Mouse (Mus musculus) midbrain, postnatal 0 days (tissue): ENCODE measurements around the gene Ap2m1. TPM values are rescaled to one million over a fixed set of nuclear protein-coding genes. Genes with fewer than 3 reads are reported as not detected.
A peak's percentile ranks its signal among the peaks of the same experiment; 100 is the strongest.

Source experiments
- ATAC-seq: fragments of 200-750 bp; cut with Nextera tagmentation; 2 replicates; pipeline ENCODE4 v1.8.0; 2017; ENCODE audit warnings: moderate number of reproducible peaks, mild to moderate bottlenecking, moderate TSS enrichment, moderate library complexity; ENCODE audit not compliant: low FRiP score
- DNase-seq: peaks from one replicate; pipeline ENCODE4 v3.0.0-alpha.2; 2015; ENCODE audit warnings: low spot score
- H3K27ac ChIP-seq: fragments of 300-500 bp; sonication (generic); 2 replicates; pipeline ENCODE4 v1.5.1; 2014; ENCODE audit warnings: low read depth, mild to moderate bottlenecking, low read length, mixed read lengths
- H3K27me3 ChIP-seq: fragments of 300-500 bp; sonication (generic); 2 replicates; pipeline ENCODE4 v1.6.1; 2014; ENCODE audit warnings: low read length, control low read depth, mixed read lengths; ENCODE audit not compliant: insufficient read depth
- H3K36me3 ChIP-seq: fragments of 300-500 bp; sonication (generic); 2 replicates; pipeline ENCODE4 v1.6.1; 2014; ENCODE audit warnings: low read length, control low read depth, mixed read lengths; ENCODE audit not compliant: insufficient read depth
- H3K4me1 ChIP-seq: fragments of 300-500 bp; sonication (generic); 2 replicates; pipeline ENCODE4 v1.6.1; 2014; ENCODE audit warnings: mild to moderate bottlenecking, control low read depth, antibody characterized with exemption, low read length, mixed read lengths; ENCODE audit not compliant: insufficient read depth
- H3K4me2 ChIP-seq: fragments of 300-500 bp; sonication (generic); 2 replicates; pipeline ENCODE4 v1.6.1; 2014; ENCODE audit warnings: low read depth, mild to moderate bottlenecking, low read length, mixed read lengths; ENCODE audit not compliant: poor library complexity, severe bottlenecking
- H3K4me3 ChIP-seq: fragments of 300-500 bp; sonication (generic); 2 replicates; pipeline ENCODE4 v1.5.1; 2014; ENCODE audit warnings: low read depth, mild to moderate bottlenecking, low read length, moderate library complexity
- H3K9ac ChIP-seq: fragments of 300-500 bp; sonication (generic); replicated peaks from 2 replicates; pipeline ENCODE4 v1.6.1; 2014; ENCODE audit warnings: mild to moderate bottlenecking, low read length, moderate library complexity, mixed read lengths; ENCODE audit not compliant: poor library complexity, severe bottlenecking
- H3K9me3 ChIP-seq: fragments of 300-500 bp; sonication (generic); 2 replicates; pipeline ENCODE4 v1.6.1; 2016; ENCODE audit warnings: low read length, control low read depth
- CTCF ChIP-seq: IDR thresholded peaks from 2 replicates; pipeline ENCODE4 v1.5.1; 2016; ENCODE audit warnings: antibody characterized with exemption, mild to moderate bottlenecking
- WGBS: fragments of 180-500 bp; shearing (Covaris S2); extraction: QIAGEN DNeasy Blood & Tissue Kit; methylation state at CpG from one replicate; pipeline ENCODE4 v1.1.7; 2014; 5-methylcytosine and 5-hydroxymethylcytosine counted together
- polyA plus RNA-seq: library from polyadenylated mRNA; unstranded; fragments of >200 nt; fragmentation: Nextera tagmentation; extraction: Ambion mirVana; gene quantifications from 2 replicates; pipeline ENCODE4 v1.2.1, GENCODE M21; 2015
- total RNA-seq: library from RNA; depleted of rRNA; stranded (reverse); fragments of >200 nt; gene quantifications from 2 replicates; pipeline ENCODE4 v1.2.3, GENCODE M21; 2014

Ap2m1 gene
- total and polyA plus RNA-seq, 2 experiments from 2014 or later: 975 to 1,551 TPM

DNA sequence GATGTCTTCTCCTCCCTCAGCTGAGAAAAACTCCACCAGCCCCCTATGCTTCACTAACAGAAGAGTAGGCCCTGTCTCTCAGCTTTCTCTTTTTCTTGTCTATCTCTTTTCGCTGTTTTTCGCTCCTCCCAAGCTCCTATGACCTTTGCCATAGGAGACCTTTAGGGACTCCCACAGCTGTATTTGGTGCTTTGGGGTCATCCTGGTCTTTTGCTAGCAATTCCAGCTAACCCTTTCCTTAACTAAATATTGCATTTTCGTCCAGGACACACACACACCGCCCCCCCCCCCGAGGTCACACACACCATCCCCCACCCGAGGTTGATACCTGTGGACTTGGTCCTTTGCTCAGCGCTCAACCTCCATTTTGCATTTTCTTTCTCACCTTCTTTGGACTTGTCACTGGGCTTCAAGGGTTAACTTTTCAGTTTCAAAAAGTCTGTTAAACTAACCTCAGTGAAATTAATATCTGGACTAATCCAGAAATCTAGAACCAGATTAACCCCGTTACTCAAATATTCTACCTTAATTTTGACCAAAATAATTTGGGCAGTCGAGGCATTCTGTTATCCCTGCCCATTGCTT, 895 bp downstream of the Ap2m1 start:
- H3K4me2 ChIP-seq: peak overlapping the region; percentile 79
- peak overlapping the region; percentile 95 for H3K4me3 ChIP-seq
- peaks cover 17% of the 10 kb centered on the region for H3K4me1 ChIP-seq
- WGBS: 32% methylated on average over 9 of the region's 9 CpGs
- DNase-seq (no peak), ATAC-seq (no peak)
- no peaks in the 10 kb centered on the region for H3K9me3 ChIP-seq
- H3K27ac ChIP-seq: peak overlapping the region; percentile 92
- peak overlapping the region; percentile 100 for H3K9ac ChIP-seq
- no peaks in the 10 kb centered on the region for H3K27me3 ChIP-seq
- peaks cover 41% of the 10 kb centered on the region for H3K36me3 ChIP-seq
- TF ChIP-seq CTCF: no peak

DNA sequence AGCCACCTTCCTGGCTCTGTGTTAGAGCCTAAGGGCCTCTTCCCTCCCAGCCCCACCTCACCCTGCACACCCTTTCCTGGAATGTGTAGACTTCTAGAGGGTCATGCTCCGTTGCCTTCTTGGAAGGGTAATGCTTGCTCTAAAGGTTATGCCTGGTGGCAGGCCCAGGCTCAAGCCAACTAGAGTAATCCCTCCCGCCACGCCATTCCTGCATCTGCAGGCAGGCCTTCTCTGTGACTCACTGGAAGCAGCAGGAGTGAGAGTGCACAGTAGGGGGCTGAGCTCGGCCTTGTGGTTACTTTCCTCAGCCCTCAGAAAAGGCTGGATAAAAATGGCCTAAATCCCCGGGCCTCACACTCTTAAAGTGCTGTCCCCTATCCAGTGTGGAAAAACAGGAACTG, 1.8 kb downstream of the Ap2m1 start:
- no peak for TF ChIP-seq CTCF
- Histone ChIP-seq H3K4me1 (peaks cover 17% of the 10 kb centered on the region), H3K9me3 (no peaks in the 10 kb centered on the region), H3K27ac (peak overlapping the region; percentile 38; the same call in 1 of the 2 replicates), H3K4me2 (peak overlapping the region; percentile 79), H3K9ac (peak overlapping the region; percentile 51; the same call in 1 of the 2 replicates), H3K27me3 (no peaks in the 10 kb centered on the region), H3K4me3 (peak overlapping the region; percentile 95), H3K36me3 (peaks cover 41% of the 10 kb centered on the region)
- DNase-seq: no peak
- ATAC-seq: no peak
- WGBS: 2% methylated on average over 5 of the region's 5 CpGs

DNA sequence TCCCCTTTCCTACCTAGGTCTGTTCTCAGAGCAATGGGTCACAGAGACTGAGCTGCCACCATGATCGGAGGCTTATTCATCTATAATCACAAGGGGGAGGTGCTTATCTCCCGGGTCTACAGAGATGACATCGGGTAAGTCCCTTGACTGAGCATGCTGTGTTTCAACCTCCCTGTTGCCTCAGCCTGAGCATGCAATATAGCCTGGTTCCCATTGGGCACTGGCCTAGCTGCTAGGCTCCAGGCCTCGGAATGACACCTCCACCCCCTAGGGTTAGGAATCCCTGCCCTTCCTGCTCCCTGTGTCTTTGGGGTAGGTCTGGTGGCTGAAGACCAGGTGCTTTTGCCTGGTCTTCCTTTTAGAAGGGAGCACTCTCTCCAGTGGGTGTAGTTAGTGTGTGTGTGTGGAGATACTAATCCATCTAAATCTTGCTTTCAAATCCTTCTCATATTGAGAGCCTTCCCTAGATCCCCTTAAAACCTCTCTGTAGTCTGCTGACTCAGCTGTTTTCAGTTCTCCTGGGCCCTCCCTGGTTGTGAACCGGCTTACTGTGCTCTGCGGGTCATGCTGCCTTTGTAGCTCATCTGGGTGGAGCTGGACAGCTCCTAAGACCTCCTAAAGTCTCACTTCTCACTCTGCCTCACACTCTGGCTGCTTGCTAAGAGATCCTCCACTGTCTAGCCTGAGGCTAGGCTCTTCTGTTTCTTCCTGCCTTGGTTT, 2.5 kb downstream of the Ap2m1 start:
- TF ChIP-seq CTCF: no peak
- WGBS: 18% methylated on average over 6 of the region's 6 CpGs
- peak overlapping the region; percentile 51 for H3K9ac ChIP-seq
- H3K27ac ChIP-seq: no peak overlapping the region
- DNase-seq: no peak
- H3K27me3 ChIP-seq: no peaks in the 10 kb centered on the region
- no peaks in the 10 kb centered on the region for H3K9me3 ChIP-seq
- ATAC-seq: no peak
- H3K4me2 ChIP-seq: peak overlapping the region; percentile 79
- peak overlapping the region; percentile 95; the same call in 1 of the 2 replicates for H3K4me3 ChIP-seq
- H3K36me3 ChIP-seq: peaks cover 43% of the 10 kb centered on the region
- peaks cover 17% of the 10 kb centered on the region for H3K4me1 ChIP-seq

DNA sequence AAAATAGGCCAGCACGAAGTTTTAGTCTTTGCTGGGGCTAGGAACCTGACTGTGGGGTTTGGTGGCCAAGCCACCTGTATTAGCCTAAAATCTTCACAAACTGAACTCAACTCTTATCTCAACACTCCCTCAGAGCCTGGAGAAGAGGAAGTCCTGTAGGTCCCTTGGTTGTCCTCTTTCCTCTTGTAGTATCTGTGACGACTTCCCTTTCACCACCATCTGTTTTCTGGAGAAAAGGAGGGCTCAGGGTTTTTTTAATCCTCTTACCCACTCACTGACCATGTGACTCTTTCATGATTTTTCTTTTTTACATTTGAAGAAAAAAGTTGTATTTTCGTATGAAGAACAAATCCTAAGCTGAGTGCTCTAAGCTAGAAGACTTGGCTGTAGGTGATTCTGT, 4.4 kb downstream of the Ap2m1 start:
- Histone ChIP-seq H3K9ac (no peak overlapping the region), H3K27me3 (no peaks in the 10 kb centered on the region), H3K36me3 (peaks cover 47% of the 10 kb centered on the region), H3K9me3 (no peaks in the 10 kb centered on the region), H3K4me3 (no peak overlapping the region), H3K4me2 (no peak overlapping the region), H3K4me1 (peaks cover 17% of the 10 kb centered on the region), H3K27ac (no peak overlapping the region)
- TF ChIP-seq CTCF: no peak
- ATAC-seq (no peak), DNase-seq (no peak)
- WGBS: 71% methylated on average over 3 of the region's 3 CpGs

DNA sequence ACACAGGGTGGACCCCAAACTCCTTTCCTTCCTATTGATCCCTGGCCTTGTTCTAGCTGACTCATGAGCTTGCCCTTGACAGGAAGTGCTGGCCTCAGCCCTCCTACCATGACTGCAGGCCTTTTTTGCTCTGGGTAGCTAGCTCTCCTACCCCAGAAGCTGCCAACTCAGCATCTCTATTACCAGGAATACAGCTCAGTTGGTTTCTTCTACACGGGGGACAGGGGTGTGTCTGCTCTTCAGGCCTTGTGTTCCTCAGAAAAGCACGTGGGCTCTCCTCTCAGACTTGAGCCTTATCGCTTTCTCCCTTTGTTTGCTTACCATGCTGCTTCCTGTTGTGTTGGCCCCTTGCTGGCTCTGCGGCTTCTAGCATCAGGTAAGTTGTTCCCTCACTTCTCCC, 5.2 kb downstream of the Ap2m1 start:
- Histone ChIP-seq H3K36me3 (peaks cover 53% of the 10 kb centered on the region), H3K4me1 (peaks cover 17% of the 10 kb centered on the region), H3K27me3 (no peaks in the 10 kb centered on the region), H3K4me3 (no peak overlapping the region), H3K9me3 (no peaks in the 10 kb centered on the region), H3K9ac (no peak overlapping the region), H3K27ac (no peak overlapping the region), H3K4me2 (no peak overlapping the region)
- TF ChIP-seq CTCF: no peak
- DNase-seq: no peak
- WGBS: 87% methylated on average over 4 of the region's 4 CpGs
- no peak for ATAC-seq

DNA sequence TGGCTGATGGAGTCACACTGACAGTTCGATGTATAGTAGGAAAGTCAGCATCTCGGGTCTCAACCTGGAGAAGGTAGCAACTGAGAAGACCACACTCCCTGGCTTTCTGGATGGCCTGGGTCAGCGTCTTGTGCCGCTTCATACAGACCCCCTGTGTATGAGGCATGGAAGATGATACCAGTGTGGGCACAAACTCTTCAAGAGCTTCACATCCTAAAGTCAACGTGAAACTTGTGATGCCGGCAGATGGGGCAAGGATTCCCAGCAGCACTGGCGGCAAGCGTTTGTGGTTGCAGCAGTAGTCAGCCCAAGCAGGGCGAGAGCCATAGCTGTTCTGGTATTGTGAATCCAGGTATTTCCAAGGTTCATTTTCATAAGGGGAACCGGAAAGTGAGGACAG, 10.4 kb downstream of the Ap2m1 start:
- ATAC-seq: no peak
- 92% methylated on average over 10 of the region's 10 CpGs for WGBS

More for the DNA sequence above, 10.4 kb downstream of the Ap2m1 start:
- no peaks in the 10 kb centered on the region for H3K27me3 ChIP-seq
- peaks cover 4% of the 10 kb centered on the region for H3K4me1 ChIP-seq
- DNase-seq: no peak
- H3K4me3 ChIP-seq: no peak overlapping the region
- peaks cover 46% of the 10 kb centered on the region for H3K36me3 ChIP-seq
- TF ChIP-seq CTCF: no peak
- no peak overlapping the region for H3K9ac ChIP-seq
- H3K4me2 ChIP-seq: no peak overlapping the region
- no peak overlapping the region for H3K27ac ChIP-seq
- H3K9me3 ChIP-seq: no peaks in the 10 kb centered on the region
